Mouse (Mus musculus) lung, embryonic 14.5 days (tissue): ENCODE measurements at regions not wholly inside any gene's neighbourhood (a gene's known extent, or its start where the extent isn't known, plus 50 kb on each side); places are given as distances from the start of the nearest gene placed in this dataset.

Source experiments
- ATAC-seq: fragments of 200-750 bp; cut with Nextera tagmentation; 2 replicates; pipeline ENCODE4 v1.8.0; 2017; ENCODE audit warnings: mild to moderate bottlenecking, moderate TSS enrichment, moderate library complexity; ENCODE audit not compliant: insufficient read depth
- DNase-seq: peaks from one replicate; pipeline ENCODE4 v3.0.0-alpha.2; 2015
- H3K27ac ChIP-seq: fragments of 300-500 bp; sonication (generic); 2 replicates; pipeline ENCODE4 v1.5.1; 2014; ENCODE audit warnings: low read depth, mild to moderate bottlenecking, moderate library complexity
- H3K27me3 ChIP-seq: fragments of 300-500 bp; sonication (generic); 2 replicates; pipeline ENCODE4 v1.6.1; 2014; ENCODE audit warnings: low read length, control low read depth; ENCODE audit not compliant: insufficient read depth
- H3K36me3 ChIP-seq: fragments of 300-500 bp; sonication (generic); 2 replicates; pipeline ENCODE4 v1.6.1; 2014; ENCODE audit warnings: control low read depth; ENCODE audit not compliant: insufficient read depth
- H3K4me1 ChIP-seq: fragments of 300-500 bp; sonication (generic); 2 replicates; pipeline ENCODE4 v1.6.1; 2014; ENCODE audit warnings: antibody characterized with exemption, control low read depth; ENCODE audit not compliant: insufficient read depth
- H3K4me2 ChIP-seq: fragments of 300-500 bp; sonication (generic); 2 replicates; pipeline ENCODE4 v1.6.1; 2014; ENCODE audit warnings: mild to moderate bottlenecking
- H3K4me3 ChIP-seq: fragments of 300-500 bp; sonication (generic); 2 replicates; pipeline ENCODE4 v1.5.1; 2014; ENCODE audit warnings: low read depth, low read length
- H3K9ac ChIP-seq: fragments of 300-500 bp; sonication (generic); 2 replicates; pipeline ENCODE4 v1.6.1; 2014
- H3K9me3 ChIP-seq: fragments of 300-500 bp; sonication (generic); 2 replicates; pipeline ENCODE4 v1.6.1; 2016; ENCODE audit warnings: low read depth, low read length, control low read depth
- CTCF ChIP-seq: IDR thresholded peaks from 2 replicates; pipeline ENCODE4 v1.5.1; 2016; ENCODE audit warnings: antibody characterized with exemption, low read depth
- WGBS: fragments of 180-500 bp; shearing (Covaris S2); extraction: QIAGEN DNeasy Blood & Tissue Kit; methylation state at CpG from one replicate; pipeline ENCODE4 v1.1.7; 2014; 5-methylcytosine and 5-hydroxymethylcytosine counted together

DNA sequence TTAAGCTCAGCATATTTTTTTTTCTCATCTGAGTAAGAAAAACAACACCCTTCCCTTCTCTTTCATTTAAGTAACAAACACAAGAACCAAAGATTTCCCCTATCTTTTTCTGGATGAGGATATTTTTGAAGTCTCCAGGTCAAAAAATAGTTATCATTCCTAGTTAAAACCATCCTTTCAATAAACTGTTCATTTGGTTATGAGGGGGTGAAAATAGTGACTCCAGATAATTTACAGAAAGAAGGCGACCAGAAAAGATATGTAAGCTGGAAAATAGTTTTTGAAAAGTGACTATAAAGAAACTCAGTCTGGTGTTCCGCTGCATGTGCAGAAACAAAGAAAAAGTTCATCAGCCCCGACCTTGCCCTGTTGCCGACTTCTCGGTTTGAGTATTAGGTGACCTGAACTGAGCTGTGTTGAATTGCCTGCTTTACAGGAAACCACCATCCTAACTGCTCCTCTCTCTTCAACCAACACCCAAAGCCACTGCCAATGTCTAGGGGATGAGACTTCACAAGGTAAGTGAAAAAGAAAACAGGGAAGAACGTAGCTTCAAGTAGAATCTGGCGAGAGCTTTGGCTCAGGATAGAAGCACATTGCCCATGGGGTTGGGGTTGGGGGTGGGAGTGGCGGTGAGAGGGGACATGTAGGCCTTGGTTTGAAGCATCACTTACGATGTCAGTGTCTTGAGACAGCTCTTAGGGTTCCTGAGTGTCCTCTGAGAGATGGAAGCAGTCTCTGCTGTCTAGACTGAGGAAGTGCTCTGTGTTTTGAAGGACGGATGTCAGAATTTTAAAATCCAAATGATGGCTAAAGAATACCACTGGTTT is 104.6 kb downstream of the Ube2e3 start:
- H3K4me3 ChIP-seq, result no peak overlapping the region
- no peak for TF ChIP-seq CTCF
- WGBS, result 77% methylated on average over 10 of the region's 10 CpGs
- ATAC-seq (no peak), DNase-seq (no peak)
- H3K9me3 ChIP-seq, result no peaks in the 10 kb centered on the region
- H3K4me2 ChIP-seq, result no peak overlapping the region
- H3K4me1 ChIP-seq, result no peaks in the 10 kb centered on the region
- H3K36me3 ChIP-seq, result no peaks in the 10 kb centered on the region
- no peak overlapping the region for H3K27ac ChIP-seq
- H3K27me3 ChIP-seq, result no peaks in the 10 kb centered on the region
- no peak overlapping the region for H3K9ac ChIP-seq

DNA sequence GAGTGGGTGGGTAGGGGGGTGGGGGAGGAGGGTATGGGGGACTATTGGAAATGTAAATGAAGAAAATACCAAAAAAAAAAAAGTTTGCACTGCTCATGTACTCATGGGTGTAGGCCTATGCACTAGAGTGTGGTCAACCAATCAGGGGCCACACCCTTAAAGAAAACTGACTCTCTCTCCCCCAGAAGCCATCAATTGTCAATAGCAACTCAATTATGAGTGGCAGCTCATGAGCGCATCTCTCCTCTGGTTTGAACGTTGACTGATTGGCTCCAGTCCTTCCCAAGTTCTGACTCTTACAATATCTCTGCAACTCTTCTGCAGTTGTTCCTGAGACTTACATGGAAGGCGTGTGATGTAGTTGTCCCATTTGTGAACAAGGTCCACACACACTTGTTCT is 105.9 kb downstream of the Ube2e3 start:
- no peak overlapping the region for H3K9ac ChIP-seq
- no peak overlapping the region for H3K4me2 ChIP-seq
- H3K9me3 ChIP-seq, result no peaks in the 10 kb centered on the region
- ATAC-seq, result no peak
- H3K27ac ChIP-seq, result no peak overlapping the region
- DNase-seq, result no peak
- WGBS, result 92% methylated on average over 3 of the region's 3 CpGs
- H3K4me1 ChIP-seq, result 0 out of 2 replicates have a peak, but pooled peaks cover 2% of the 10 kb centered on the region
- no peaks in the 10 kb centered on the region for H3K27me3 ChIP-seq
- no peaks in the 10 kb centered on the region for H3K36me3 ChIP-seq
- H3K4me3 ChIP-seq, result no peak overlapping the region
- TF ChIP-seq CTCF, result no peak

DNA sequence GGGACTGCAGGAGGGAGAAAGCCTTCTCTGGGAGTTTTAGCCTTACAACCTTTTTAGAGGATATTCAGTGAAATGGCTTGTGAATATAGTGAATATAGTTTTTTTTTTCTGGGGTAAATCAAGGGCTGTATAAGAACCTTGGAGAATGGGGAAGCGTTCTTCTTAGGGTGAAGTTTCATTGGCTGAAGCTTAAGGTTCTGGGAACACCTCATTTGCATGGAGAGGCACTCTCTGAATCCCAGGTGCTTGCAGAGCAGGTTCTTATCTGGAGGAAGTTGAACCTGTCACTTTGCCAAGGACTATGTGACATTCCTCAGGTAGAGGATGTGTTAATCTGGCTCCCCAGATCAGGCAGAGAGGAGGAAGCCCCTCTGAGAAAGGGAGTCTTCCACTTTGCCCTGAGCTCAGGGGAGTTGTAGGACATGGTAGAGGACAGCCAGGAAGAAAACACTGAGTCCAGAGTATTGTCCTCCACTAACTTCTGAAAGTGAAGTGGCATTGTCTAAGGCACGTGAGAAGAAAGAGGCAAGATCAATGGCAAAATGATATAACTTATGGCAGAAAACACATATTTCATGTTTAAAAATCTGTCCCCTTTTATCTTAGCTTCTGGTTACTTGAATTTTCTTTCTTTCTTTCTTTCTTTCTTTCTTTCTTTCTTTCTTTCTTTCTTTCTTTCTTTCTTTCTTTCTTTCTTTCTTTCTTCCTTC is 106.9 kb downstream of the Ube2e3 start:
- Histone ChIP-seq H3K4me2 (no peak overlapping the region), H3K27ac (no peak overlapping the region), H3K9me3 (no peaks in the 10 kb centered on the region), H3K27me3 (no peaks in the 10 kb centered on the region), H3K36me3 (no peaks in the 10 kb centered on the region), H3K9ac (no peak overlapping the region), H3K4me1 (0 out of 2 replicates have a peak, but pooled peaks cover 2% of the 10 kb centered on the region), H3K4me3 (no peak overlapping the region)
- no peak; the same call in 1 of the 2 replicates for ATAC-seq
- WGBS, result 62% methylated on average over 2 of the region's 2 CpGs
- TF ChIP-seq CTCF, result no peak
- no peak for DNase-seq

DNA sequence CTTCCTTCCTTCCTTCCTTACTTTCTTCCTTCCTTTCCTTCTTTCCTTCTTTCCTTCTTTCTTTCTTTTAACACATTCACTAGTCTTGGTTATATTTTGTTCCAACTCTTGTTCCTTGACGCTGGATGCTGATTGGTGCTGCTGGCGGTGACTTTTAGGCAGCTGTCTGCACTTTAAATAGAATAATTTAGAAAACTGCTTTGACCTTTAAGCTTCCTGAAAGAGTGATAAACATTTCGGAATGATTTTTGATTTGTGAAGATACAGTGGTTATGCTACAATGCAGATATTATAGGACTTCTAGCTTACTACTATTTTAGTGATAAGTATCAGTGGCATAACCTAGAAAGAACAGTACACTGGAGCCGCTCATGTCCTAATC is 107.5 kb downstream of the Ube2e3 start:
- no peaks in the 10 kb centered on the region for H3K9me3 ChIP-seq
- no peaks in the 10 kb centered on the region for H3K27me3 ChIP-seq
- no peak overlapping the region for H3K27ac ChIP-seq
- no peak overlapping the region for H3K9ac ChIP-seq
- H3K4me1 ChIP-seq, result 0 out of 2 replicates have a peak, but pooled peaks cover 2% of the 10 kb centered on the region
- ATAC-seq (no peak), DNase-seq (no peak)
- no peak overlapping the region for H3K4me3 ChIP-seq
- 80% methylated on average over 4 of the region's 4 CpGs for WGBS
- H3K4me2 ChIP-seq, result no peak overlapping the region
- no peaks in the 10 kb centered on the region for H3K36me3 ChIP-seq
- TF ChIP-seq CTCF, result no peak

DNA sequence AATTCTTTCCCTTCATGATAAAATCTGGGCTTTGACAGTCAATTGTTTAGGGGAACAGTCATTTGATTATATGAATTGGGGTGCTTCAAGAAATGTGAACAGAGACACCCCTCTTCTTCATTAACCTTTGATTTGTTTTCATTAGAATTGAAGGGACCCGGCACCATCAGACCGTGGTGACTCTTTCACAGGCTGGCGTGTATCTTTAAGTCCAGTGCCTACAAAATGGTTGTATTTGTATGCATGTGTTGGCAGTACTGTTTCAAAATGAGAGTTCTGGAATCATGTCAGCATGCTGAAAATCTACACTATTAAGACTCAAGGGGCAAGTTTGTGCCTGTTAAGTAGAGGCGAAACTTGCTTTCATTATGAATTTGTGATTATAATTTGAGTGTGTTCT is 108.2 kb downstream of the Ube2e3 start:
- Histone ChIP-seq H3K9ac (no peak overlapping the region), H3K27ac (no peak overlapping the region), H3K27me3 (no peaks in the 10 kb centered on the region), H3K4me1 (0 out of 2 replicates have a peak, but pooled peaks cover 2% of the 10 kb centered on the region), H3K36me3 (no peaks in the 10 kb centered on the region), H3K4me2 (no peak overlapping the region), H3K9me3 (no peaks in the 10 kb centered on the region), H3K4me3 (no peak overlapping the region)
- no peak for DNase-seq
- no peak for ATAC-seq
- no peak for TF ChIP-seq CTCF
- WGBS, result 79% methylated on average over 4 of the region's 4 CpGs

- Histone ChIP-seq H3K9ac (no peak overlapping the region), H3K4me2 (no peak overlapping the region), H3K36me3 (no peaks in the 10 kb centered on the region), H3K27ac (0 out of 2 replicates have a peak overlapping the region, but pooled peaks have one; percentile 52), H3K4me3 (no peak overlapping the region), H3K27me3 (no peaks in the 10 kb centered on the region), H3K4me1 (0 out of 2 replicates have a peak, but pooled peaks cover 2% of the 10 kb centered on the region), H3K9me3 (no peaks in the 10 kb centered on the region)
- WGBS, result 67% methylated on average over 5 of the region's 5 CpGs
- peak; percentile 84 for DNase-seq
- peak; percentile 83 for ATAC-seq
- TF ChIP-seq CTCF, result no peak
These were observed 109.9 kb downstream of the Ube2e3 start for GRCm38 (mm10) chr2:78977632-78978397.
